Mouse (Mus musculus): ENCODE data around the gene Gm29666. TPM values are rescaled to one million over a fixed set of nuclear protein-coding genes. Genes with fewer than 3 reads are reported as not detected.

Gene Gm29666
- under 1 TPM; 0.19 to 0.27 (median 0.24) TPM for total RNA-seq (2022)

DNA sequence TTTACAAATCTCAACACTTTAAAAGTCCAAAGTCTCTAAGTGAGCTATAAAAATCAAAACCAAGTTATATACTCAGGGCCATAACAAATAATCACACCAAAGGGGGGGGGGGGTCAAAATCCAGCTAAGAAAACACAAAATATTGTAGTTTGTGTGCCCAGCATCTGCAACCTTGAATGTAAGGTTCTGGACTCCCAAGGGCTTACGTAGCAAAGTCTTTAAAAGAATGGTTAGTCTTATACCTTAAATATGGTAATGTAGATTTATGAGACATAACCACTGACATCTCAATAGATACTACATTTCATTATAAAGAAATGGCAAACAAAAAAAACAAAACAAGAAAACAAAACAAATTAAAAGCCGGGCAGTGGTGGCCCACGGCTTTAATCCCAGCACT, at the start of gene Gm29666:
Gene Gm29666 (minus strand): TSS at position 101 of the 400 bp plus-strand sequence.
- no peak for DNase-seq (ENCODE audit: low spot score in 2 of 2)

GRCm38 (mm10) chr15:84968534-84968933, 48.7 kb upstream of the Gm29666 start:
- no peak for DNase-seq (ENCODE audit: low spot score in 2 of 2)

DNA sequence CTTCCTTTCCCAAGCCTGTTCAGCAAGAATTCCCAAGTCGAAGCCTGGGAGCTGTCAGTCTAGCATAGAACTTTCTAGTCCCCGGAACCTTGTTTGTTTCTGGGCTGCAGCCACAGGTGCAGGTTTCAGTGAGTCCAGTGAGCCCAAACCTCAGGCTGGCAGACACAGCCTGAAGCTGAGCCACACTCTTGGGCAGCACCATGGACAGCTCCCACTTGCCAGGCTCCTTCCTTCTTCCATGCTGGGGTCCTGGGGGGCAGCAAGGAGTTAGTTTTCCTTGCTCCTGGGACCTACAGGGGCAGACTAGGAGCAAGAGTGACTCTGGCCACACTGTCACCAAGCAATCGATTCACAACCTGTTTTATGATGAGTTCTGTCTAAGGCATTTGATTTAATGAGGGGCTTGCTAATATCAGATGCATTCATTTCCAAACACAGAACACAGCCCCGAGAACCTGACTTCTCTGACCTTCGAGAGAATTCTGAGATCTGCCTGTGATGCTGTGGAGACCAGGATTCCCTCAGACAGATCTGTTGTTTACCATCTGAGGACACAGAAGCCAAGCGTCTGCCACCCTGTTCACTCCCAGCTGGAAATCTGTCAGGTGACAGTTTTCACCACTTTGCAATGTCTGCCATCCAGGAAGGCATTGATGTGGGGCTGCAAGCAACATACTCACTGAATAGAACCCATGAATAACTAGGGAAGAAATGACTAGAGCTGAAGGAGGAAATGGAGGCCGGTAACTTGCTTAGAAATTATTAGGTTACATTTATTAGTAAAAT, 45.9 kb upstream of the Gm29666 start:
- DNase-seq (ENCODE audit: low spot score in 2 of 2) = no peak

- no peak for DNase-seq (ENCODE audit: low spot score in 2 of 2)
Observed at GRCm38 (mm10) chr15:84964771-84965170, 44.9 kb upstream of the Gm29666 start.

- DNase-seq (ENCODE audit: low spot score in 2 of 2) = no peak
Observed at GRCm38 (mm10) chr15:84962518-84962917, 42.7 kb upstream of the Gm29666 start.

GRCm38 (mm10) chr15:84960692-84961091, 40.9 kb upstream of the Gm29666 start:
- DNase-seq (ENCODE audit: low spot score in 2 of 2) = no peak

- DNase-seq (ENCODE audit: low spot score in 2 of 2) = no peak
Observed at GRCm38 (mm10) chr15:84959891-84960290, 40.1 kb upstream of the Gm29666 start.

- no peak for DNase-seq (ENCODE audit: low spot score in 2 of 2)
Observed at GRCm38 (mm10) chr15:84958331-84958730, 38.5 kb upstream of the Gm29666 start.

GRCm38 (mm10) chr15:84957851-84958250, 38.0 kb upstream of the Gm29666 start:
- DNase-seq (ENCODE audit: low spot score in 2 of 2) = no peak

DNA sequence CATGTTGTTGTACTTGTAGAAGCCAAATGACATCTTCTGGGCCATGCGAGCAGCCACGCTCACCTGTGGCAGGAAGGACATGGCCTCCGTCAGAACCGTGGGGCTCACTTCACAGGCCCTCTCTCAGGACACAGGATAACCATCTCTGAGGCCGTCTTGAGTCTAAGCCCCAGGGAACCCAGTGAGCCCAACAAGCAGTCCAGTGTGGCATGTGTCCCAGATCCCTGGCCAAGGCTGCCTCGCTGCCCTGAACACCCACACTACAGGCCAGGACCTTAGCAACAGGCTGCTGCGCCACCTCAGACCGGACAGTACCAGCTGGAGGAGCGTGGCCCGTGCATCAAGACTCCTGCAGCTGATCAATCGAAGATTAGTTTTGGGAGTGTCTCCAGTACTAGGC, 33.4 kb upstream of the Gm29666 start:
- no peak for DNase-seq (ENCODE audit: low spot score in 2 of 2)

- no peak for DNase-seq (ENCODE audit: low spot score in 2 of 2)
Observed at GRCm38 (mm10) chr15:84950053-84950452, 30.2 kb upstream of the Gm29666 start.

- no peak for DNase-seq (ENCODE audit: low spot score in 2 of 2)
Observed at GRCm38 (mm10) chr15:84948990-84949389, 29.2 kb upstream of the Gm29666 start.

- DNase-seq (ENCODE audit: low spot score in 2 of 2) = no peak
Observed at GRCm38 (mm10) chr15:84944319-84944718, 24.5 kb upstream of the Gm29666 start.

GRCm38 (mm10) chr15:84942647-84943285, 22.9 kb upstream of the Gm29666 start:
- DNase-seq (ENCODE audit: low spot score in 2 of 2) = no peak

DNA sequence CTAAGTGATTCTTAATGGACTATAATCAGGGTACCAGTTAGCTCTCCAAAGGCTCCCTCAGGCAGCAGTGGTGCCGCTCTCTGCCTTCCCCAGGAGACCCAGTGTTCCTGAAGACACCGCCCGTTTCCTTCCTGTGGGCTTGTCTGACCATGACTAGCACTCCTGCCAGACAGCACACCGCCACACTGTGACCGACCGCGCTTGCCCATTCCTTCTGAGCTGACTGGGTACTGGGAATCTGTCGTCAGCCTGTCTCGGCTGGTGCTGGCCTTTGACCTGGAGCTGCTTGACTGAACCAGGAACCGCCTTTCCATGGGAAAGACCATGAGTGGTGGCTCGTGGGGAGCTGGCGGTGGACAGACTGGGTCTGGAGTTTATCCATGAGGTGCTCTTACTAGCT, 20.3 kb upstream of the Gm29666 start:
- no peak for DNase-seq (ENCODE audit: low spot score in 2 of 2)

DNA sequence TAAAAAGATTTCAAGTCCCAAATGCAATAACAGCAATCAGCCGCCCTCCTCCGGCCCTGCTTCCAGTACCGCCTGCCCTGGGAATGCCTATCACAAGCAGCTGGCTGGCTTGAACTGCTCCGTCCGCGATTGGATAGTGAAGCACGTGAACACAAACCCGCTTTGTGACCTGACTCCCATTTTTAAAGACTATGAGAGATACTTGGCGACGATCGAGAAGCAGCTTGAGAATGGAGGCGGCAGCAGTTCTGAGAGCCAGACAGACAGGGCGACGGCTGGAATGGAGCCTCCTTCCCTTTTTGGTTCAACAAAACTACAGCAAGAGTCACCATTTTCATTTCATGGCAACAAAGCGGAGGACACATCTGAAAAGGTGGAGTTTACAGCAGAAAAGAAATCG, 15.1 kb upstream of the Gm29666 start:
- no peak for DNase-seq (ENCODE audit: low spot score in 2 of 2)

DNA sequence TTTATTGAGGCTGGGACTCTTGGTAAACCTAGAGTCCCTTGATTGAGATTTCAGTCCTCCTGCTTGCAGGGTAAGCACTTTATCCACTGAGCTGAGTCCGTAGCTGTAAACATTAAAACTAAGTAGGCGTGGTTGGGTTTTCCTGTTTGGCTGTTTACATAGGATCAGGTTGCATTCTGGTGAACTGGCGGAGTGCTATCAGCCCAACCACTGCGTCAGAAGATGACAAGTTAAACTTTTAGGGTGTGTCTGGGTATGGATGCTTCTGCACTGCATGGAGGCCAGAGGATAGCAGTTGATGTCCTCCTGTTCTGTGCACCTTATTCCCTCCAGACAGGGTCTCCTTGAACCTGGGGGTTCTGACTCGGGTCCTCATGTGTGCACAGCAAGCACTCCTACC, 12.5 kb upstream of the Gm29666 start:
- no peak for DNase-seq (ENCODE audit: low spot score in 2 of 2)

DNA sequence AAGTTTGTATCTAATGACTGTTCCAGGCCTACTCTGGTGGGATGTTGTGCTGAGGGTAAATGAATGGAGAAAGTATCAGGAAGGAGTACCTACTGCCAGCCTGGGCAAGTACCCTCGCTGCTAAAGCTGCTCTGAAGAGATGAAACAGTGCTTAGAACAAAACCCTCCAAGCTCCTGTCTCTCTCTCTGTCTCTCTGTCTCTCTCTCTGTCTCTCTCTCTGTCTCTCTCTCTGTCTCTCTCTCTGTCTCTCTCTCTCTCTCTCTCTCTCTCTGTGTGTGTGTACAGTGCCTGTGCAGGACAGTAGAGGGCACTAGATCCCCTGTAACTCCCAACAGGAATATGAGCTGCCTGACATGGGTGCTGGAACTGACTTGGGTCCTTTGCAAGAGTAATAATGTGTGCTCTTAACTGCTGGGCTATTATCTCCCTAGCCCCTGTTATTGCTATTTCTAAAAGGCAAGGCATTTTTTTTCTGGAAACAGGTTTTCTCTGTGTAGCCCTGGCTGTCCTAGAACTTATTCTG, 5.7 kb upstream of the Gm29666 start:
- DNase-seq (ENCODE audit: low spot score in 2 of 2) = no peak

DNA sequence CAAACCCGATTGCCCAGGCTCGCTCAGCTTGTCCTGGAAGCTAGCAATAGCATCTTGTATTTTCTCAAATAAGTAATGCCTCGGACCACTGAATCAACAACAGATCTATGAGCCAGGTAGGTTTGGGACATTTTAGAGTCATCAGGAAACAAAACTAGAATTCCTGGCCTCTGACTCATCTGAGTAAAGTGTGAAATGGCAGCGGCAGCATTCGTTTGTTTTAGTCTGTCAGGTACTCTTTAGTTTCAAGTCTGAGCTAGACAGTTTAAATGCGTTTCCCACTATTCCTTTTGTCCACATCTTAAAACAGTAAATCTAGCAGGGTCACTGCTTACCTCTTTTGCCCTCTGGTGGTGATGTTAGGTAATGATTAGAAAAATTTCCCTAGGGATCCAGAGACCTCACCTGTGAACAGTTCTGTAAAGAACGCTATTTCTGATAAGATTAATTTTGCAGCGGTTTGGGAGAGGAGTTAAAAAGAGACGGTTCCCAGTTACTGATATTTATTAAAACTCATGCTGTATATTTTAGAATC, 5.0 kb upstream of the Gm29666 start:
- no peak for DNase-seq (ENCODE audit: low spot score in 2 of 2)

DNA sequence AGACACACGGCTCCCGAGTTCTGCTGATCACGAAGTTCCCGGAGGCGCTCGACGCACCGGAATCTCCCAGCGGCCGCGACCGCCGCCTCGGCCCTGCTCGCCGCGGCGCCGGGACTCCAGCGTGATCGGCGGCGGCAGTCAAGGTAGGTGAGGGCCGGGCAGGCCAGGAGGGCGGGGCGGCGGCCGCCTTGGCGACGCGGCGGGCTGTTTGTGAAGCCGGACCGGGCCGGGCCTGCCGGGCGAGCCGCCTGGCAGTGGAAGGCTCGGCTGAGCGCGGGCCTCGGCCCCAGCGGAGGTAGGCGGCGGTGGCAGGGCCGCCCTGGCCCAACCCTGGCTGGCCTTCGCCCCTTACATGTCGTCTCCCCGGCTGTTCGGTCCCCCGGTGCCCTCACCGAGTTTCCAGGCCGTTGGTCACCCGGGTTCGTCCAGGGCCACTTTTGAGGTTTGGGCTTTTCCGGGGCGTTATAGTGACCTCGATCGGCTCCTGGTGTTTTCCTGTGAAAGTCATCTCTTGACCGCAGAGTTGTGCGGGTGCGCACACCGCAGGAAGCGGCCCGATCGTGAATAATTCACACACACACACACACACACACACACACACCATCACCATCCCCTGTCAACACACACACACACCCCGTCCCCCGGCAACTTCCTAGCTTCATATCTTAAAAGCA, 3.8 kb upstream of the Gm29666 start:
- DNase-seq (ENCODE audit: low spot score in 2 of 2) = peak in 1 of 2 experiments; percentile 57

DNA sequence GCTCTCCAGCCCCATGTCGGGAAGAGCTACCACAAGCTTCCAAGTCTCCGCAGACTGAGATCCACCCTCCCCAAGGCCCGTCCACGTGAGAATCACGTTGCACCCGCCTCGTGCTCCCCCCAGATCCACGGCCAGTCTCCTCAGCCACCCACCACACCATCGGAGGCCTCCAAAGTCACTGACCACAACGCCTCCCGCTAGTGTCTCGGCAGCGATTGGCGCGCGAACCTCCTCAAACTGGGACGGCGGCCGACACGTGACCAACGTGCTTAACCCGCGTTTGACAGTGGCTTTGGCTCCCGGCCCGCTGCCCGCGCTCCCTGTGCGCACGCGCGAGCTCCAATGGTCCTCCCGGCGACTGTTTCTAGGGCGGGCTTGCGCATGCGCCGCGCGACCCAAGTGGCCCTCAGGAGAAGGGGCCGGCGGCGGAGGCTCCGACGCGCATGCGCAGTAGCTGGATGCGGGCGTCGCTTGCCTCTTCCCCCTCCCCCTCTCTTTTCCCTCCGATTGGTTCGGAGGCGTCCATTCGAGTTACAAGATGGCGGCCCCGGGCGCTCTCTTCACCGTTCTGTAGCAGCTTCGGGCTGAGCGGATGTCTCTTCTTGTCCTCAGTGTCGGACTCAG, 3.2 kb upstream of the Gm29666 start, which contains the start of gene Nup50:
Gene Nup50 (plus strand): TSS at position 528 of the 624 bp plus-strand sequence.
- DNase-seq (ENCODE audit: low spot score in 2 of 2) = peak; percentile 100
